Mouse (Mus musculus) CH12.LX (cell line): ENCODE data around the gene Itprid1. TPM values are rescaled to one million over a fixed set of nuclear protein-coding genes. Genes with fewer than 3 reads are reported as not detected.
A peak's percentile ranks its signal among the peaks of the same experiment; 100 is the strongest.

ENCODE experiments used
- DNase-seq: peaks from one replicate; pipeline ENCODE4 v3.0.0-alpha.2; 2013; ENCODE audit errors: extremely low read depth
- H3K27ac ChIP-seq: 2 replicates; pipeline ENCODE4 v1.5.1; 2012; ENCODE audit warnings: low read depth, mild to moderate bottlenecking, control low read depth, moderate library complexity; ENCODE audit not compliant: insufficient read depth
- H3K27me3 ChIP-seq: replicated peaks from 2 replicates; pipeline ENCODE3; 2012; ENCODE audit warnings: inconsistent platforms
- H3K36me3 ChIP-seq, 2 experiments: replicated peaks in 1 of 2; 2 replicates each; pipeline versions ENCODE3 to v1.6.1; 2012; ENCODE audit warnings: inconsistent platforms in 1 of 2, low read length in 1 of 2, mild to moderate bottlenecking in 1 of 2, mixed read lengths in 1 of 2, moderate library complexity in 1 of 2; ENCODE audit not compliant: control insufficient read depth in 1 of 2, insufficient read depth in 1 of 2
- H3K4me1 ChIP-seq, 2 experiments: 2 replicates each; pipeline ENCODE4 v1.6.1; 2012; ENCODE audit warnings: inconsistent platforms in 1 of 2, moderate library complexity in 1 of 2; ENCODE audit not compliant: insufficient read depth in 2 of 2, control insufficient read depth in 1 of 2
- H3K4me2 ChIP-seq: 2 replicates; pipeline ENCODE4 v1.6.1; 2012; ENCODE audit warnings: low read depth, mild to moderate bottlenecking, control low read depth; ENCODE audit not compliant: poor library complexity, insufficient read depth, severe bottlenecking
- H3K4me3 ChIP-seq, 3 experiments: fragments of 150-350 bp in 1 of 3; sonication (generic) in 1 of 3; replicated peaks in 1 of 3; 2 replicates each; pipeline versions ENCODE3 to v1.5.1; 2011 to 2012; ENCODE audit warnings: low read depth in 2 of 3, low read length in 2 of 3, mild to moderate bottlenecking in 2 of 3, moderate library complexity in 2 of 3, control low read depth in 1 of 3, improper control_type of control experiment in 1 of 3, inconsistent platforms in 1 of 3, mixed read lengths in 1 of 3; ENCODE audit not compliant: poor library complexity in 1 of 3
- H3K79me2 ChIP-seq: replicated peaks from 2 replicates; pipeline ENCODE4 v1.6.1; 2012; ENCODE audit warnings: mild to moderate bottlenecking, moderate library complexity; ENCODE audit not compliant: control insufficient read depth, poor library complexity, insufficient read depth, severe bottlenecking; ENCODE audit errors: extremely low read depth
- H3K9ac ChIP-seq: 2 replicates; pipeline ENCODE4 v1.6.1; 2012; ENCODE audit warnings: low read depth, mild to moderate bottlenecking, control low read depth, moderate library complexity; ENCODE audit not compliant: insufficient read depth
- H3K9me3 ChIP-seq: replicated peaks from 2 replicates; pipeline ENCODE3; 2012; ENCODE audit warnings: low read length, inconsistent platforms, mixed read lengths
- BHLHE40 ChIP-seq: IDR thresholded peaks from 2 replicates; pipeline ENCODE4 v1.6.1; 2011; ENCODE audit warnings: mild to moderate bottlenecking, low read depth, low read length, improper control_type of control experiment
- CHD2 ChIP-seq: IDR thresholded peaks from 2 replicates; pipeline ENCODE4 v1.6.1; 2011; ENCODE audit warnings: low read length, improper control_type of control experiment
- CTCF ChIP-seq, 2 experiments: IDR thresholded peaks in 1 of 2; conservative IDR thresholded peaks in 1 of 2; 2 replicates each; pipeline ENCODE4 v1.5.1; 2011 to 2012; ENCODE audit warnings: low read depth in 2 of 2, low read length in 2 of 2, improper control_type of control experiment in 1 of 2, inconsistent platforms in 1 of 2, mild to moderate bottlenecking in 1 of 2, moderate library complexity in 1 of 2
- GABPA ChIP-seq: IDR thresholded peaks from 2 replicates; pipeline ENCODE4 v1.6.1; 2012; ENCODE audit warnings: low read depth, low read length, improper control_type of control experiment, inconsistent platforms; ENCODE audit not compliant: insufficient replicate concordance
- HCFC1 ChIP-seq: IDR thresholded peaks from 2 replicates; pipeline ENCODE4 v1.6.1; 2012; ENCODE audit warnings: low read depth, mild to moderate bottlenecking, inconsistent platforms, low read length, improper control_type of control experiment
- JUN ChIP-seq: IDR thresholded peaks from 2 replicates; pipeline ENCODE4 v1.6.1; 2011; ENCODE audit warnings: low read depth, mild to moderate bottlenecking, low read length, improper control_type of control experiment, moderate library complexity; ENCODE audit not compliant: insufficient read depth
- KAT2A ChIP-seq: IDR thresholded peaks from 2 replicates; pipeline ENCODE4 v1.6.1; 2012; ENCODE audit warnings: low read length, improper control_type of control experiment, inconsistent platforms; ENCODE audit not compliant: insufficient replicate concordance
- MAFK ChIP-seq: IDR thresholded peaks from 2 replicates; pipeline ENCODE4 v1.6.1; 2011; ENCODE audit warnings: low read length, improper control_type of control experiment; ENCODE audit not compliant: insufficient replicate concordance
- MAX ChIP-seq: IDR thresholded peaks from 2 replicates; pipeline ENCODE4 v1.6.1; 2011; ENCODE audit warnings: low read length, improper control_type of control experiment
- MAZ ChIP-seq: IDR thresholded peaks from 2 replicates; pipeline ENCODE4 v1.6.1; 2012; ENCODE audit warnings: low read depth, mild to moderate bottlenecking, inconsistent platforms, low read length, improper control_type of control experiment, moderate library complexity
- MEF2A ChIP-seq: IDR thresholded peaks from 2 replicates; pipeline ENCODE4 v1.6.1; 2014; ENCODE audit warnings: low read depth, mild to moderate bottlenecking, inconsistent platforms, low read length, improper control_type of control experiment, borderline replicate concordance
- MXI1 ChIP-seq: IDR thresholded peaks from 2 replicates; pipeline ENCODE4 v1.6.1; 2011; ENCODE audit warnings: mild to moderate bottlenecking, low read depth, low read length, improper control_type of control experiment
- MYC ChIP-seq: IDR thresholded peaks from 2 replicates; pipeline ENCODE4 v1.6.1; 2011; ENCODE audit warnings: low read depth, mild to moderate bottlenecking, improper control_type of control experiment, low read length
- NELFE ChIP-seq: IDR thresholded peaks from 2 replicates; pipeline ENCODE4 v1.6.1; 2011; ENCODE audit warnings: low read depth, low read length, improper control_type of control experiment
- NRF1 ChIP-seq: IDR thresholded peaks from 2 replicates; pipeline ENCODE4 v1.6.1; 2014; ENCODE audit warnings: low read depth, mild to moderate bottlenecking, inconsistent platforms, low read length, improper control_type of control experiment, moderate library complexity
- PAX5 ChIP-seq: IDR thresholded peaks from 2 replicates; pipeline ENCODE4 v1.6.1; 2012; ENCODE audit warnings: low read length, inconsistent platforms, mixed read lengths
- POLR2AphosphoS2 ChIP-seq: IDR thresholded peaks from 2 replicates; pipeline ENCODE4 v1.6.1; 2011; ENCODE audit warnings: low read depth, low read length, improper control_type of control experiment
- RAD21 ChIP-seq: IDR thresholded peaks from 2 replicates; pipeline ENCODE4 v1.6.1; 2011; ENCODE audit warnings: low read depth, mild to moderate bottlenecking, low read length, improper control_type of control experiment, moderate library complexity
- RCOR1 ChIP-seq: conservative IDR thresholded peaks from 2 replicates; pipeline ENCODE4 v1.6.1; 2012; ENCODE audit warnings: low read depth, mild to moderate bottlenecking, inconsistent platforms, low read length, improper control_type of control experiment
- SIN3A ChIP-seq: IDR thresholded peaks from 2 replicates; pipeline ENCODE4 v1.6.1; 2012; ENCODE audit warnings: low read length, improper control_type of control experiment, inconsistent platforms
- SMC3 ChIP-seq: IDR thresholded peaks from 2 replicates; pipeline ENCODE4 v1.6.1; 2011; ENCODE audit warnings: low read depth, low read length, improper control_type of control experiment
- TCF12 ChIP-seq: IDR thresholded peaks from 2 replicates; pipeline ENCODE4 v1.6.1; 2014; ENCODE audit warnings: low read depth, mild to moderate bottlenecking, inconsistent platforms, low read length, improper control_type of control experiment
- USF1 ChIP-seq: IDR thresholded peaks from 2 replicates; pipeline ENCODE4 v1.6.1; 2014; ENCODE audit warnings: low read depth, mild to moderate bottlenecking, inconsistent platforms, low read length, improper control_type of control experiment
- USF2 ChIP-seq: conservative IDR thresholded peaks from 2 replicates; pipeline ENCODE4 v1.6.1; 2011; ENCODE audit warnings: low read depth, low read length, improper control_type of control experiment
- ZKSCAN1 ChIP-seq: IDR thresholded peaks from 2 replicates; pipeline ENCODE4 v1.6.1; 2012; ENCODE audit warnings: low read depth, inconsistent platforms, low read length, improper control_type of control experiment, borderline replicate concordance
- dilution Hi-C: fragments of 300-500 bp; cut with MboI; formaldehyde crosslinking; loops from 2 replicates; pipeline ENCODE4 v1.14.3; 2020; ENCODE audit warnings: low sequenced_read_pairs; ENCODE audit not compliant: extremely low pct_unique_long_range_greater_than_20kb, extremely low pct_ligation_motif_present
- in situ Hi-C: fragments of 300-500 bp; cut with MboI; formaldehyde crosslinking; loops from 3 replicates; pipeline ENCODE4 v1.14.3; 2019; ENCODE audit warnings: low sequenced_read_pairs, low pct_ligation_motif_present, low pct_unique_long_range_greater_than_20kb, mixed read lengths
- polyA plus RNA-seq: library from polyadenylated mRNA; unstranded; fragments of >175 nt; gene quantifications from 2 replicates; pipeline ENCODE4 v1.2.1, GENCODE M21; 2012; ENCODE audit warnings: low read depth; ENCODE audit not compliant: insufficient read length
- total RNA-seq, 2 experiments: library from RNA; depleted of rRNA; stranded (reverse); fragments of 300-350 nt in 1 of 2; fragments of >200 nt in 1 of 2; gene quantifications; 2 replicates each; pipeline ENCODE4 v1.2.3; 2012 to 2014

Gene Itprid1
- total and polyA plus RNA-seq, 3 experiments, result 0.11 TPM; not detected in 1

DNA sequence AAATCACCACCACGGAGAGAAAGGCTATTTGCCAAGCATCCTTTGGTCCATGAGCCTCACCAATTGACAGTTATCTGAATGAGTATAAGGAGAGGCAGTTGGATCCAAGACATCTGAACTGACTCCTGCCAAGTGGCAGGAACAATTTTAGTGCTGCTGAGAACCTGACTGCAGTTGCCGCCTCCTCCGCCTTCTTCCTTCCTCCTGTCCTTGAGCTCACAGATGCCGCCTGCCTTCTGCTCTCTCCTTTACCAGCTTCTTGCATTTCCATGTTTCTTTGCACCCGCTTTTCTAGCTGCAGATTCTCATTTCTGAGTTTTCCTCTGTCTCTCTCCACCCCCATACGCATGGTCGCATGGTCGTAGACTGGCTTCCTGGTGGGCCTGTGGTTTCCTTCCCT, 25.5 kb upstream of the Itprid1 start:
- H3K9me3 ChIP-seq, result no peaks in the 10 kb centered on the region
- DNase-seq, result no peak
- no peaks in the 10 kb centered on the region for H3K79me2 ChIP-seq
- in situ Hi-C loops, result no loop called here
- H3K27ac ChIP-seq, result no peak overlapping the region
- no peaks in the 10 kb centered on the region for H3K27me3 ChIP-seq
- no peak for TF ChIP-seq NRF1
- TF ChIP-seq BHLHE40, result no peak
- no peak for TF ChIP-seq RCOR1
- no peak for TF ChIP-seq GABPA
- TF ChIP-seq MEF2A, result no peak
- TF ChIP-seq MXI1, result no peak
- no peak for TF ChIP-seq SIN3A
- TF ChIP-seq TCF12, result no peak
- no peaks in the 10 kb centered on the region for H3K36me3 ChIP-seq
- dilution Hi-C loops, result no loop called here
- H3K9ac ChIP-seq, result no peak overlapping the region
- no peak overlapping the region for H3K4me3 ChIP-seq
- H3K4me1 ChIP-seq, result no peaks in the 10 kb centered on the region
- no peak overlapping the region for H3K4me2 ChIP-seq

DNA sequence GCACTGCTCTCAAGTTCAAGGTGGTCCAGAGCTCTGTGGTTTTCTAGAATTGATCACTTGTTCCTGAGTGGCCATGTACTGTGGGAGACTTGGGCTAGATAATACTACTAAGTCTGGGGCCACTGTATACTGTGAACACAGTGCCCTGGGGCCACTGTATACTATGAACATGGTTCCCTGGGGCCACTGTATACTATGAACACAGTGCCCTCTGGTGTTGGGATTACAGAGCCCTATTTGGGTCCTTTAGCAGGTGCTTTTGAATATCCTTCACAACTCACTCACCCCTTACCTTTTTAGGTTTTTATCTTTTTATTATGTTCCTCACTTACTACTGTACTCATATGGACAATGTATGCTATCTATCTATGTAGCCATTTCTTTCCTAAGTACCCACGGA, 24.3 kb upstream of the Itprid1 start:
- no peak overlapping the region for H3K9ac ChIP-seq
- dilution Hi-C loops, result no loop called here
- no peak overlapping the region for H3K4me3 ChIP-seq

More for the DNA sequence above, 24.3 kb upstream of the Itprid1 start:
- no peak for DNase-seq
- H3K27ac ChIP-seq, result no peak overlapping the region
- H3K4me1 ChIP-seq, result no peaks in the 10 kb centered on the region
- no peaks in the 10 kb centered on the region for H3K79me2 ChIP-seq
- no peak overlapping the region for H3K4me2 ChIP-seq
- no peaks in the 10 kb centered on the region for H3K27me3 ChIP-seq
- in situ Hi-C loops, result no loop called here
- TF ChIP-seq USF2 (no peak), RCOR1 (no peak), USF1 (no peak), CHD2 (no peak), MXI1 (no peak), PAX5 (no peak), NELFE (no peak), HCFC1 (no peak), MAX (no peak), KAT2A (no peak), MAFK (no peak), SIN3A (no peak), TCF12 (no peak), RAD21 (peak; percentile 36), SMC3 (peak; percentile 42), MEF2A (no peak), MAZ (no peak), POLR2AphosphoS2 (no peak), MYC (no peak), ZKSCAN1 (no peak), CTCF (conservative IDR thresholded peaks at IDR 0.05 in 1 of 2, IDR thresholded peaks at IDR 0.05 in 1 of 2; ENCODE audit: low read depth in 2 of 2, low read length in 2 of 2) (peak in 1 of 2 experiments; percentile 46; a peak in 2 of 4 replicates), JUN (no peak)
- TF ChIP-seq, all 38 proteins: peak for 3
- Histone ChIP-seq H3K9me3 (no peaks in the 10 kb centered on the region), H3K36me3 (no peaks in the 10 kb centered on the region)
